Mouse (Mus musculus) kidney, adult 2 months (tissue): Measurements from ENCODE around the gene Prkab2.

Experiments
- CTCF ChIP-seq: fragments of 200-500 bp; conservative IDR thresholded peaks from 2 replicates; pipeline ENCODE4 v1.5.1; 2011; ENCODE audit warnings: low read depth, mild to moderate bottlenecking, control low read depth, low read length, moderate library complexity, mixed read lengths; ENCODE audit not compliant: insufficient read depth, insufficient read length
- POLR2A ChIP-seq: fragments of 200-500 bp; IDR thresholded peaks from one replicate; pipeline ENCODE4 v1.6.1; 2011; ENCODE audit warnings: low read depth, low read length, control low read depth

GRCm38 (mm10) chr3:97624611-97625010, 33.4 kb upstream of the Prkab2 start:
- TF ChIP-seq CTCF, result no peak
- no peak for TF ChIP-seq POLR2A
